In genomic region chr6:99600168-99600793, GRCm38 (mm10) we compare ENCODE assay signal across 8 mouse cellular contexts.
DNase-seq lines count a peak whose midpoint lies in the region; ATAC-seq and TF ChIP-seq lines count a peak whose summit lies in the region.

No protein-coding gene starts in this region.

- peaks cover 4% of the 10 kb centered on the region; the same call in 1 of the 2 replicates for H3K4me1 ChIP-seq in neural tube, embryonic 11.5 days (ENCODE audit: control insufficient read depth, insufficient read depth, low read length)
- no peaks in the 10 kb centered on the region for H3K4me1 ChIP-seq in bone marrow, adult 2 months (ENCODE audit: control insufficient read depth, insufficient read depth, low read length)
- H3K4me1 ChIP-seq in embryonic facial prominence, embryonic 13.5 days = peaks cover 34% of the 10 kb centered on the region
- H3K4me1 ChIP-seq in hindbrain, embryonic 10.5 days (replicated peaks) = peaks cover 11% of the 10 kb centered on the region

- WGBS in neural tube, embryonic 11.5 days = 39% methylated on average over 10 of the region's 10 CpGs
- 19% methylated on average over 10 of the region's 10 CpGs for WGBS in bone marrow, adult 2 months
- 30% methylated on average over 10 of the region's 10 CpGs for WGBS in embryonic facial prominence, embryonic 13.5 days
- 42% methylated on average over 10 of the region's 10 CpGs for WGBS in hindbrain, embryonic 10.5 days

- no peaks in the 10 kb centered on the region for H3K27me3 ChIP-seq in neural tube, embryonic 11.5 days (ENCODE audit: control insufficient read depth, insufficient read depth, low read length)
- no peaks in the 10 kb centered on the region for H3K27me3 ChIP-seq in embryonic facial prominence, embryonic 13.5 days
- peaks cover 5% of the 10 kb centered on the region for H3K27me3 ChIP-seq in hindbrain, embryonic 10.5 days (ENCODE audit: insufficient read depth, poor library complexity, severe bottlenecking)
- H3K27me3 ChIP-seq in myocyte (ENCODE audit: control insufficient read depth, insufficient read depth, insufficient read length) = no peaks in the 10 kb centered on the region

- no peaks in the 10 kb centered on the region for H3K9me3 ChIP-seq in neural tube, embryonic 11.5 days (ENCODE audit: control insufficient read depth, low read length)
- H3K9me3 ChIP-seq in embryonic facial prominence, embryonic 13.5 days = no peaks in the 10 kb centered on the region
- H3K9me3 ChIP-seq in hindbrain, embryonic 10.5 days = no peaks in the 10 kb centered on the region

- TF ChIP-seq CTCF in bone marrow, adult 2 months (IDR thresholded peaks at IDR 0.05; ENCODE audit: control insufficient read depth, insufficient read depth, low read length) = peak; percentile 33; the same call in 1 of the 2 replicates

- intact Hi-C loops in left cerebral cortex, postnatal 10 days (cut with DNase I) = loop anchor here (5.0 kb wide), 3 partner anchors 78 to 1493 kb away; partner anchors contain the start of gene Foxp1

- H3K4me2 ChIP-seq in neural tube, embryonic 11.5 days (ENCODE audit: low read depth) = no peak overlapping the region
- peak overlapping the region; percentile 35 for H3K4me2 ChIP-seq in embryonic facial prominence, embryonic 13.5 days
- peak overlapping the region; percentile 68 for H3K4me2 ChIP-seq in myocyte (ENCODE audit: low read depth)

- no peak overlapping the region for H3K9ac ChIP-seq in neural tube, embryonic 11.5 days (ENCODE audit: low read length)
- 0 out of 2 replicates have a peak overlapping the region, but pooled peaks have one; percentile 6 for H3K9ac ChIP-seq in embryonic facial prominence, embryonic 13.5 days

- ATAC-seq in neural tube, embryonic 11.5 days (ENCODE audit: insufficient read depth, low FRiP score, low TSS enrichment) = peak; percentile 67; the same call in 1 of the 2 replicates
- ATAC-seq in embryonic facial prominence, embryonic 13.5 days (ENCODE audit: insufficient number of reproducible peaks, insufficient read depth, low FRiP score, low TSS enrichment, low read depth) = no peak

- H3K4me3 ChIP-seq in neural tube, embryonic 11.5 days (ENCODE audit: low read depth, low read length) = no peak overlapping the region
- H3K4me3 ChIP-seq in bone marrow, adult 2 months (replicated peaks; ENCODE audit: control insufficient read depth, low read depth, low read length) = no peak overlapping the region
- no peak overlapping the region for H3K4me3 ChIP-seq in embryonic facial prominence, embryonic 13.5 days
- H3K4me3 ChIP-seq in hindbrain, embryonic 10.5 days = no peak overlapping the region
- H3K4me3 ChIP-seq in myocyte = no peak overlapping the region

- no peaks in the 10 kb centered on the region for H3K79me2 ChIP-seq in myocyte (ENCODE audit: control insufficient read depth, insufficient read depth)

- no peak overlapping the region for H3ac ChIP-seq in myocyte (ENCODE audit: control insufficient read depth, insufficient read length)

- no peak for TF ChIP-seq POLR2A in bone marrow, adult 2 months (IDR thresholded peaks at IDR 0.05; ENCODE audit: borderline replicate concordance, control insufficient read depth, low read depth, low read length)
- no peak for TF ChIP-seq POLR2A in myocyte (IDR thresholded peaks at IDR 0.05; ENCODE audit: insufficient read length, low read depth)

- H3K36me3 ChIP-seq in neural tube, embryonic 11.5 days (ENCODE audit: control insufficient read depth, insufficient read depth, low read length) = no peaks in the 10 kb centered on the region
- no peaks in the 10 kb centered on the region for H3K36me3 ChIP-seq in embryonic facial prominence, embryonic 13.5 days
- H3K36me3 ChIP-seq in hindbrain, embryonic 10.5 days = no peaks in the 10 kb centered on the region
- no peaks in the 10 kb centered on the region for H3K36me3 ChIP-seq in myocyte (ENCODE audit: control insufficient read depth, insufficient read depth)

- peak; percentile 64 for DNase-seq in neural tube, embryonic 11.5 days (ENCODE audit: low spot score)
- DNase-seq in neural tube, embryonic 10.5 days (ENCODE audit: extremely low spot score, low spot score) = no peak
- DNase-seq in hindbrain, embryonic 10.5 days (ENCODE audit: low spot score) = peak; percentile 39
- DNase-seq in left cerebral cortex, postnatal 10 days (ENCODE audit: extremely low spot score in 1 of 2, low spot score in 2 of 2) = peak; percentile 70 to 78
- DNase-seq in urinary bladder, postnatal 4 days (ENCODE audit: low spot score in 2 of 2) = no peak

- no peak overlapping the region for H3K27ac ChIP-seq in neural tube, embryonic 11.5 days (ENCODE audit: low read depth, low read length)
- H3K27ac ChIP-seq in bone marrow, adult 2 months (ENCODE audit: control insufficient read depth, insufficient read depth, low read depth, low read length, poor library complexity) = no peak overlapping the region
- H3K27ac ChIP-seq in embryonic facial prominence, embryonic 13.5 days = no peak overlapping the region
- H3K27ac ChIP-seq in hindbrain, embryonic 10.5 days = no peak overlapping the region

TF ChIP-seq in myocyte, 11 proteins besides CTCF, POLR2A, EP300 and RAD21:
- TF ChIP-seq USF1 (IDR thresholded peaks at IDR 0.05; ENCODE audit: low read depth) = no peak
- TF ChIP-seq TCF3 (IDR thresholded peaks at IDR 0.05; ENCODE audit: insufficient read length, low read depth) = no peak
- peak in 2 of 3 experiments; percentile 44 to 58 for TF ChIP-seq MYOD1 (IDR thresholded peaks at IDR 0.05; ENCODE audit: control insufficient read depth in 1 of 3, insufficient read length in 2 of 3, low read depth in 2 of 3)
- TF ChIP-seq MYOG (IDR thresholded peaks at IDR 0.05; ENCODE audit: control insufficient read depth in 1 of 3, insufficient read depth in 1 of 3, insufficient read length in 2 of 3, low read depth in 2 of 3) = peak in 1 of 3 experiments; percentile 54
- no peak for TF ChIP-seq POLR2AphosphoS2 (IDR thresholded peaks at IDR 0.05; ENCODE audit: insufficient read length, low read depth)
- TF ChIP-seq SRF (IDR thresholded peaks at IDR 0.05; ENCODE audit: control insufficient read depth, insufficient read length, low read depth) = no peak

Comparison
In these comparisons a context has a peak if more than half of its experiments do, and no peak if none do; other contexts are left out.
1. DNase-seq: peak in neural tube, embryonic 11.5 days (single experiment), hindbrain, embryonic 10.5 days (single experiment) and left cerebral cortex, postnatal 10 days (2 of 2); none in neural tube, embryonic 10.5 days (single experiment) and urinary bladder, postnatal 4 days (0 of 2).